Mouse (Mus musculus) embryo, embryonic 11.5 days (tissue): ENCODE results near the gene BC048679.

ENCODE experiments used
- DNase-seq: peaks from one replicate; pipeline ENCODE4 v3.0.0-alpha.2; 2012; ENCODE audit warnings: low read depth, low spot score

The BC048679 gene

DNA sequence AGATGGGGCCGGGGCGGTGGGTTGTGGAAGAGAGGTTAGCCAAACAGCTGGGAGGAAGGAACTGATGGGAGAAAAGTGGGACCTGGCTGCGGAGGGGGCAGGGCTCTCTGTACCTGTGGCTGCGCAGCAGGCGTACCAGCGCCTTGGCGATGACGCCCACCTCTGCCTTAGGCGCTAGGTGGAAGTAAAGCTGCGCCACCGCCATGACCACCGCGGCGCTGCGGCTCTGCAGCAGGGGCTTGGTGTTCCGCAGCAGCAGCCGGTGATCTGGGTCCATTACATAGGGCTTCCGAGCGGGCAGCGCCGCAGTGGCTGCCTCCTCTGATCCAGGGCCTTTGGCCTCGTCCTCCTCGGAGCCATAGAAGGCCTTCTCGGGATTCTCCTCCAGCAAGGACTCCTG, 21.2 kb downstream of the BC048679 start:
- DNase-seq: no peak

DNA sequence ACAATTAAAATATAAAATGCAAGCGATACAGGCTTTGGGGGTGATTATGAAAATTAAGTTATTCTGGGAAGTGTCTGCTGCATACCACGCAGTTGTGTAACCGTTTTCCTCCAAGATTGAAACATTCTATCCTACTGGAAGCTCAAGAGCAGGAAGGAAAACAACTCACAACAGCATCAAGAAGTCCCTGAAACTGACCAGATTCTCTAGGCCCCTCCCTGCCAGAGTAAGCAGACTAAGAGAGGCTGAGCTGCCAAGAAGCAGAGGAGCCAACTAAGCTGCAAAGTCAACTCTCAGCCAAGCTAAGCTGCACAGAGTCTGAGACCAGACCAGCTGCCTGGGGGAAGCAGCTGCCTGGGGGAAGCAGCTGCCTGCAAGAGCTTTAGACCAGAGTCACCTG, 22.9 kb downstream of the BC048679 start:
- no peak for DNase-seq

- no peak for DNase-seq
Measured at GRCm38 (mm10) chr7:81464906-81465450, 33.1 kb downstream of the BC048679 start.

GRCm38 (mm10) chr7:81464116-81464515, 34.0 kb downstream of the BC048679 start:
- peak; percentile 46 for DNase-seq

DNA sequence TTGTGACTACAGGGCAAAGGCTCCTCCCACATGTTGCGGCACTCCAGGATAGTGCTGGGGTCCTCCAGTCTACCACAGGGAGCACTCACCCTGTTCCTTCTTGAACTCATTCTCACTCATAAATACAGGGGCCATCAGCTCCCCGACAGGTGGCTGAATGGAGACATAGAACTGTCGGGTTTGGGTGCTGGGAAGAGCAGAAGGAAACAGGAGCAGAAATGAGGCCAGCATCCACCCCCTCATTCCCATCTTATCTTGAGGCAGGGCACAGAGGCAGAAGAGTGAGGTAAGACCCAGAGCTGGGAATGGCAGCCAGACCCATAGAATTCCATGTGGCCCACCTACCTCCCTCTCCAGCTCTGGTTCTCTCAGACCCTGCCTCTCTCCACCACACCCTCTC, 35.3 kb downstream of the BC048679 start:
- no peak for DNase-seq

DNA sequence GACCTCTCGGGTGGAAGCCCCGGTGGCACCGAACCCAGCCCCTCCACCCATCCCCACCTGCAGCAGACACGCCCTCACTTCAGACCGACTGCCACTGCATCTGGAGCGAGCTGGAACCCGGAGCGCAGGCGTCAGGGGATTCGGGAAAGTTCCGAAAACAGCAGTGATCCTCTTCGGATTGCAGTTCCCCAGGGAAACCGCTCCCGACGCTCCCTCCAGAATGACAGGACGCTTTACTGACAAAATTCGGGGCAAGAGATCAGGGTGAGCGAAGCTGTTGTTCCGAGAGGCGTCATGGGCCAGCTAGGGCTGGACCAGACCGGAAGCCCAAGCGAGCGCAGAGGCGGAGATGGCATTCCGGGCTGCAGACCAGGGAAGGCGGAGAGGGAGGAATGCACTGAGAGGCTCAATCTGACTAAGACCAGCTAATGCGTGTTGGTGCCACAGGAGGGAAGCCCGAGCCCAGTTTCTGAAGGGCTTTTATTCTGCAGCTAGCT, 42.9 kb downstream of the BC048679 start, which contains the start of gene Cpeb1:
Cpeb1 (minus strand) TSS at position 311 of the 497 bp plus-strand sequence.
- DNase-seq: no peak

- DNase-seq: no peak
Measured at GRCm38 (mm10) chr7:81454331-81455039, 43.6 kb downstream of the BC048679 start.

DNA sequence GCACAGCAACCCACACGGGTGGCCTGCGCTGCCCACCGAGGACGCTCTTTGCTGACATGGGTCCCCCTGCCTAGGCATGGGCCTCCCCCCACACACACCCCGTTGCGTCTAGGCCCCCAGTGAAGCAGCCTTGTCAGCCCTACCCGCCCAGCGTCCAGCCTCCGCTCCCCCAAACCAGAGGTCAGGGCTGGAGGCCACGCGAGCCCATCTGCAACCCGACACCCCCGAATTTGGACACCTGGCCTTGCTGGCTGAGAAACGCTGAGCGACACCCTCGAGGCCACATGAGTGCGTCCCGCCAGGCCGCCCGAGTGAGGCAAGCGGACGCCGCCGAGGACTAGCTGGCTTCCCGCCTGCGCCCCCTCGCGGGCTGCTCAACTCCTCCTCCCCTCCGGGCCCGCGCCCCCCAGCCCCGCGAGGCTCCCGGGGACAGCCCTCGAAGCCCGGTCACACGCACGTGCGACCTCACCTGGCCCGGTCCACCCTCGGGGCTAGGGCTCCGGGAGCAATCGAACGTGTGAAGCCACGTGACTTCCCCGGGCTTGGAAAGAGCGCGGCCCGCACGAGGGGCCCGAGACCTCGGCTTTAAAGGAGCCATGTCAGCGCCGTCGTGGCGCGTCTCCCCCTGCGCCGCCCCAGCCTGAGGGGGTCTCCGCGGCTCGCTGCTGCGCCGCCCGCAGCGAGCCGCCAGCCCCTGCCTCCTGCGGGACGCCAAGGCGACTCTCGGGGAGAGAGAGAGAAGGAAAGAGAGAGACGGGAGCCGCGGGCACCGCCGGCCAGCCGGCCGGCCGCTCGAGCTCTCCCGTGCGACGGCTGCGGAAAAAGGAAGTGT, 44.4 kb downstream of the BC048679 start:
- DNase-seq: no peak

- no peak for DNase-seq
Measured at GRCm38 (mm10) chr7:81452971-81453441, 45.1 kb downstream of the BC048679 start.
